Mouse (Mus musculus) gastrocnemius, postnatal 10 days (tissue): ENCODE data around the gene Erc2. TPM values are rescaled to one million over a fixed set of nuclear protein-coding genes. Genes with fewer than 3 reads are reported as not detected.

Experiments used
- DNase-seq: peaks from one replicate; pipeline ENCODE4 v3.0.0; 2021; ENCODE audit warnings: mixed read lengths
- total RNA-seq, 2 experiments: library from RNA; stranded (reverse); gene quantifications; 2 replicates each; pipeline ENCODE4 v1.2.3; 2021

Erc2 gene
- total RNA-seq, 2 experiments from 2014 or later, result 1.4 to 1.5 TPM

GRCm38 (mm10) chr14:28192711-28193364, 570.6 kb downstream of the Erc2 start:
- no peak for DNase-seq

DNA sequence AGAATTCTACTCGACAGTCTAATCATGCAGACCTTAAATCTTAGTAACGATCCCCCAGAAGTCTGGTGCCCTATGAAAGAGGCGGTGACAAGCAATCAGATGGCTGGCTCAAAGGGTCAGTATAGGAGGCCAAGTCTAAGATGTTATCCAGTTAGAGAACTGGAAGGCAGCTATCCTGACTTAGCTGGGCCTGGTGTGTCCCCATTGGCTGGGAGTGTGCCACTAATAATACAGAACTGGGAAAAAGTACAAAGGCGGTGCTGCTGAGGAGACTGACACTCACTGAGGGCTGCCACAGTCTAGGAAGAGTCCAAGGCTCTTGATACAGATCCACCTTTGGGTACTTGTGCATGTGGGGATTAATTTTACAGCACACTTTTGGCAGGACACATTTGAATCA, 581.6 kb downstream of the Erc2 start:
- no peak for DNase-seq

DNA sequence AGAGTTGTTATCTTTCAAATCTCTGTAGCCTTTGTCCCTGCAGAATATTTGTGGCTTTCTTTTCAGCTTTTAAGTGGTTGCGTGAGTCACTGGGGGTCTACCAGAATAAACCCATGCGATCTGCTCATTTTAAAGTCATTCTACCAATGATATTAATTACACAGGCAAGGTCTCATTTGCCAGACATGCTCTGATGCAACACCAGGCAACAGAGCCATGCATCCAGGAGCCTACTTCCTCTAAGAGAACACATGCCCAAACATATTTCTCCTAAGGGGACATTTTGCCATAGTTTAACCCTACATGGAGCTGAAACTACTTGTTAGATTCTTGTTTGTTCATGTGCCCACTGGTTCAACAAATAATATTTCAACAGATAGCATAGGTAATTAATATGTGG, 584.1 kb downstream of the Erc2 start:
- no peak for DNase-seq

DNA sequence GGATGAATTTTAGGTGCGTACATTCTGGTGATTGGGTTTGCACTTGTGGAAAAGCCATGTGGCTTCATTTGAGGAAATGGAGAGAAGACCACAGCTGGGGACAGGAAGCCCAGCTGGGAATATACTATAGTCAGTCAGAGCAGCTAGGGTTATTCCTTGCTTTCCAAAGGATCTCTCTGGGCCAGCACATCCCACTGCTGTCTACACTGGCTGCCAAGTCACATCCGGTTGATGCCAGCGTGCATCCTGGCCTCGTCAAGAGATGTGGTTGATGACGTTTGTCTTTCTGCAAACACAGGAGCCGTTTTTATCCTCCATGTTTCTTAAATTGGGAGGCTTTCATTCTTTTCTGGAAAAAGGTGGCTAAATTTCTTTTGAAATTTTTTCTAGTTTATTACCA, 603.3 kb downstream of the Erc2 start:
- DNase-seq, result no peak

GRCm38 (mm10) chr14:28230563-28230962, 608.3 kb downstream of the Erc2 start:
- no peak for DNase-seq

GRCm38 (mm10) chr14:28231241-28231640, 609.0 kb downstream of the Erc2 start:
- no peak for DNase-seq

DNA sequence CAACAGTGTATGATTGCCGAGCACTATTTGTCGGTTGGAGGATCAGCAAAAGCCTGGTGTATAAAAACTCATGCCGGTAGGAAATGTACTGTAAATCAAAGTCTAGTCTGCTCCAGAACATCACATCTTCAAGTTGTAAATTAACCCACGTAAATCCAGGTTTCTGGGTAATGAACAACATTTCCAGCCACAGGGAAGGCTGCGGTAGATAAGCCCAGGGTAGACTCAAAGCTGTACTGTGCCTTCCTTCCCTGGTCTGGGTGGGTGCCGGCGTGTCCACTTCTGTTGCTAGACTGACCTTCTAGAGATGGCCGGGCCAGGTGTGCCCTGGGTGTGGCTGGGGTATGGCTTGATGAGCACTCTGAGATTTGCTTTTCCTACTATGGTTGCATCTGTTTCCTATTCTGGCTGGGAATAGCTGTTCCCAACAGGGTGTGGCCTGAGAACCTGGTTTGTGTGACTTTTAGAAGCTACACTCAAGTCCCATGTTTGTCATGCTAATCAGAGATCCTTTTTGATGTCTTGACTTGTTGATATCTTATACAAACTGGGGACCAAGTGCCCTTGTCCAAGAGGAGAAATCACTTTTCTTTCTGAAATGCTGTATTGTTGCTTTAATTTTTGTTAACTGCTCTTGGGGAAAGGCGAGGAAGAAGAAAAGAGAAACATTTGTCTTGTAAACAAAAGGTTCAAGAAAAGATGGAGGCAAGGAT, 616.3 kb downstream of the Erc2 start:
- no peak for DNase-seq

- DNase-seq, result no peak
Observed at GRCm38 (mm10) chr14:28240111-28240510, 617.9 kb downstream of the Erc2 start.

GRCm38 (mm10) chr14:28242743-28243142, 620.5 kb downstream of the Erc2 start:
- no peak for DNase-seq

- DNase-seq, result no peak
Observed at GRCm38 (mm10) chr14:28243474-28243873, 621.2 kb downstream of the Erc2 start.

DNA sequence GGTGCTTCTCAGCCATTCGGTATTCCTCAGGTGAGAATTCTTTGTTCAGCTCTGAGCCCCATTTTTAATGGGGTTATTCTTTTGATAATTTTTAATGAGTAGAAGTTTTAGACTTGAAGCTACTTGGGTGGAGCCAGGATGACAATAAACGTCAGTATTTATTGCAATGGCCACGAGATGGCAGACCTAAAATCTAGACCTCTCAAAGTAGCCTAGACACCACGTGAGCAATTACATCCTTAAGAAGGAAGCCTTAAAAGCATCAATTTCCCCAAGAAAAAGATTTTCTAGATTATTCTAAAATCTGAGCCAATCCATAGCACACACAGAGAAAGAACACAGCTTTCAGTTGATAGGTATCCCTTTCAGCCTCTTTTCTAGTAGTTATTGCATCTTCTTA, 640.5 kb downstream of the Erc2 start:
- no peak for DNase-seq

GRCm38 (mm10) chr14:28267367-28267766, 645.1 kb downstream of the Erc2 start:
- no peak for DNase-seq

- DNase-seq, result no peak
Observed at GRCm38 (mm10) chr14:28271846-28272245, 649.6 kb downstream of the Erc2 start.

GRCm38 (mm10) chr14:28273669-28274068, 651.4 kb downstream of the Erc2 start:
- no peak for DNase-seq

GRCm38 (mm10) chr14:28274826-28275225, 652.6 kb downstream of the Erc2 start:
- DNase-seq, result no peak

- no peak for DNase-seq
Observed at GRCm38 (mm10) chr14:28278951-28279350, 656.7 kb downstream of the Erc2 start.

- DNase-seq, result no peak
Observed at GRCm38 (mm10) chr14:28280376-28280775, 658.1 kb downstream of the Erc2 start.

GRCm38 (mm10) chr14:28283319-28284095, 661.3 kb downstream of the Erc2 start:
- no peak for DNase-seq

DNA sequence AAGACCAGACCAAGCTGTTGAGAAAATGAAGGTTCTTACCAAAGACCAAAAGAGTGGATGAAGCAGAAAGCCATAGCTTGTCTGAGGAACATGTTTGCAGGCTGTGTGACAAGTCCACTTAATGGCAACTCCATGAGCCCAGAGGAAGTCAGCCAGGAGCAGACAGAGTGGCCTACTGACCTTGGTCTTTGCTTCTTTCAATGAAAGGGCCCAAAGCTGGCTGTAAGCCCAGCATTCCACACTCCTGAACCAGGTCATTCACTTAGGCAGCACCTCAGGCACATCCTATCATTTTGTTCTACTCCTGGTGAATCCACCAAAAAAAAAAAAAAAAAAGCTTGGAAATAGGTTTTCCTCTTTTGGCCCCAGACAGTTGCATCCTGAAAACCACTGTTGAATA, 664.3 kb downstream of the Erc2 start:
- DNase-seq, result no peak

GRCm38 (mm10) chr14:28288196-28288595, 666.0 kb downstream of the Erc2 start:
- no peak for DNase-seq

DNA sequence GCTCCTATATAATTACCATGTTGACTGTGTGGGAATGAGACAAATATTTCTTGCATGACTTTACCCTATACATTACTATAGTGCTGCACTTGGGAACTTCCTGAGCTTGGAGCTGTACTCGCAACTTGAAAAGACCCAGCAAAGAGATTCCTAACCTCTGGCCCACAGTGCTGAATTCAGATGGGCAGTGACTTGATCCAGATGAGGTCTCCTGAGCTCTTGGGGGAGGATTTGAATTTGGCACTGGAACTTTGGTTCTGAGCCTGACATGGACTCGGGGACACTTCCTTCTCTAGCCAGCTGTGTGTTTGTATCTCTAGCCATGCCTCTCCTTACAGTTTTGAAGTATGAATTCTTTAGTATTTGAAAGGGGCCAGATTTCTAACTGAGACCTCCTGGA, 666.7 kb downstream of the Erc2 start:
- DNase-seq, result no peak

GRCm38 (mm10) chr14:28293921-28294320, 671.7 kb downstream of the Erc2 start:
- no peak for DNase-seq

GRCm38 (mm10) chr14:28295145-28295544, 672.9 kb downstream of the Erc2 start:
- DNase-seq, result no peak
